In the genomic region with DNA sequence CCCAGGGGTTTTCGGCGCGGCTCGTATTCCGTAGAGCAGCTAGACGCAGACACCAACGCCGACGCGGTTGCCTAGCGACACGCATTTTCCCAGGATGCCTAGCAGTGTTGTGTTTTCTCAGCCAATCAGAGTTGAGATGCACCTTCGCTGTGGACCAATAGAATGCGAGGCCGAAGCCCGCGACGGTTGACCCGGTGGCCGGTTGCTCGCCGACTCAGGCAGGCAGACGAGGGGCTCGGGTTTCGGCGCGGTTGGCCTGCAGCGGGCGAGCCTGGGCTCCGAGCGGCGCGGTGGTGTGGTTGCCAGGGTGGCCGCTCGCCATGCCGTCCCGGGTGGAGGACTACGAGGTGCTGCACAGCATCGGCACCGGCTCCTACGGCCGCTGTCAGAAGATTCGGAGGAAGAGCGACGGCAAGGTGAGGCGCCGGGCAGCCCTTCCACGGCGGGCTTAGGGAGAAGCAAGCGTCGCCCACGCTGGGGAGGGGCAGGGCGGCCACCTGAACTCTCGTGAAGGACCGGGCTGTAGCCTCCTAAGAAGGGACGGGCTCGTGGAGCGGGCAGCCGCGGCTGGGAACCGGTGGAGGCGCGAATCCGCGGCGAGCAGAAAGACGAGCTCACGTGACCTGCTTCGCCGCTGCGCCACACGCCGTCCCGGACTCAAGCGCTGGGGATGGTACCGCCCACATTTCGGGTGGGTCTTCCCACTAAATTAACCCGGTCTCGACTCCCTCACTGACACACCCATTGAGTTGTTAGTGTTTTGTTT, we compare ENCODE assay signal across 8 mouse cellular contexts. TPM values are rescaled to one million over a fixed set of nuclear protein-coding genes. Genes with fewer than 3 reads are reported as not detected.
DNase-seq lines count a peak whose midpoint lies in the region; ATAC-seq lines count a peak whose summit lies in the region.

A gene (plus strand): TSS at position 119 of the 766 bp plus-strand sequence.

- H3K9me3 ChIP-seq in hindbrain, embryonic 16.5 days (ENCODE audit: control insufficient read depth, low read length) = no peaks in the 10 kb centered on the region

- no peaks in the 10 kb centered on the region for H3K27me3 ChIP-seq in hindbrain, embryonic 16.5 days (replicated peaks; ENCODE audit: control insufficient read depth, insufficient read depth, low read length)

- peak; percentile 96 for ATAC-seq in hindbrain, embryonic 16.5 days

- peak within 1 kb of the TSS; percentile 61 for H3K9ac ChIP-seq in hindbrain, embryonic 16.5 days (ENCODE audit: low read depth, low read length)

- peak within 1 kb of the TSS; percentile 84 for H3K4me3 ChIP-seq in hindbrain, embryonic 16.5 days (ENCODE audit: low read length)
- H3K4me3 ChIP-seq in macrophage (ENCODE audit: inconsistent target) = peak within 1 kb of the TSS; percentile 49

- H3K79me2 ChIP-seq in macrophage (ENCODE audit: inconsistent target) = no peaks in the 10 kb centered on the region

- H3K4me2 ChIP-seq in hindbrain, embryonic 16.5 days (ENCODE audit: low read length) = peak within 1 kb of the TSS; percentile 97

- under 1% methylated on average over 79 of the region's 79 CpGs for WGBS in hindbrain, embryonic 16.5 days
- under 1% methylated on average over 75 of the region's 79 CpGs for WGBS in macrophage (ENCODE audit: missing documents)

- no peaks in the 10 kb centered on the region for H3K36me3 ChIP-seq in hindbrain, embryonic 16.5 days (ENCODE audit: control insufficient read depth, insufficient read depth, low read length)
- H3K36me3 ChIP-seq in macrophage (ENCODE audit: inconsistent target) = no peaks in the 10 kb centered on the region

- peak within 1 kb of the TSS; percentile 44; the same call in 1 of the 2 replicates for H3K27ac ChIP-seq in hindbrain, embryonic 16.5 days (ENCODE audit: low read depth, low read length)
- H3K27ac ChIP-seq in macrophage = no peak within 1 kb of the TSS

- peak; percentile 90 for DNase-seq in T-cell, adult 2 months (ENCODE audit: low spot score)
- peak; percentile 95 to 97 for DNase-seq in cerebellum, postnatal 36 days
- peak; percentile 98 to 99 for DNase-seq in frontal cortex, postnatal 36 days (ENCODE audit: low spot score in 2 of 2)
- DNase-seq in left cerebral cortex, adult 18-20 months (ENCODE audit: low spot score in 2 of 2) = peak; percentile 98 to 99
- DNase-seq in right cerebral cortex, adult 18-20 months = peak; percentile 97
- DNase-seq in urinary bladder, postnatal 10 days (ENCODE audit: low spot score) = peak; percentile 86

- H3K4me1 ChIP-seq in hindbrain, embryonic 16.5 days (ENCODE audit: control insufficient read depth, insufficient read depth, low read depth, low read length) = peaks cover 14% of the 10 kb centered on the region

RNA-seq across cellular contexts. Expression of the gene that starts here (rescaled TPM):
- polyA plus RNA-seq in hindbrain, embryonic 16.5 days (2015; fragmentation: Nextera tagmentation; extraction: Ambion mirVana) = 7.5 and 9.4 TPM in 2 replicates
- 1 to 10 TPM; 1.4 to 1.6 TPM for total RNA-seq in left cerebral cortex, adult 18-20 months (2021)
- total RNA-seq in macrophage (2018; cell fraction: chromatin; rRNA removed) = 10 to 100 TPM in 1 of 26 experiments, 1 to 10 TPM in 14, under 1 TPM in 8, not detected in 3; 0.25 to 10.8 (median 1.6) TPM
- 1 to 10 TPM in 12 of 26 experiments, under 1 TPM in 14; 0.26 to 3.3 (median 0.81) TPM for total RNA-seq in macrophage (2018; cell fraction: cytosol; rRNA removed)
- total RNA-seq in macrophage (2018; cell fraction: nucleus; rRNA removed) = 1 to 10 TPM in 16 of 26 experiments, under 1 TPM in 10; 0.17 to 5.9 (median 1.1) TPM
- polyA plus RNA-seq in macrophage (2018) = 0.39 to 3.5 TPM (median 2.4 TPM) in 3 replicates
